Mouse (Mus musculus): ENCODE data around the gene Trim29. TPM values are rescaled to one million over a fixed set of nuclear protein-coding genes. Genes with fewer than 3 reads are reported as not detected.

The Trim29 gene
- total RNA-seq, 2 experiments from 2014 or later, result not detected

DNA sequence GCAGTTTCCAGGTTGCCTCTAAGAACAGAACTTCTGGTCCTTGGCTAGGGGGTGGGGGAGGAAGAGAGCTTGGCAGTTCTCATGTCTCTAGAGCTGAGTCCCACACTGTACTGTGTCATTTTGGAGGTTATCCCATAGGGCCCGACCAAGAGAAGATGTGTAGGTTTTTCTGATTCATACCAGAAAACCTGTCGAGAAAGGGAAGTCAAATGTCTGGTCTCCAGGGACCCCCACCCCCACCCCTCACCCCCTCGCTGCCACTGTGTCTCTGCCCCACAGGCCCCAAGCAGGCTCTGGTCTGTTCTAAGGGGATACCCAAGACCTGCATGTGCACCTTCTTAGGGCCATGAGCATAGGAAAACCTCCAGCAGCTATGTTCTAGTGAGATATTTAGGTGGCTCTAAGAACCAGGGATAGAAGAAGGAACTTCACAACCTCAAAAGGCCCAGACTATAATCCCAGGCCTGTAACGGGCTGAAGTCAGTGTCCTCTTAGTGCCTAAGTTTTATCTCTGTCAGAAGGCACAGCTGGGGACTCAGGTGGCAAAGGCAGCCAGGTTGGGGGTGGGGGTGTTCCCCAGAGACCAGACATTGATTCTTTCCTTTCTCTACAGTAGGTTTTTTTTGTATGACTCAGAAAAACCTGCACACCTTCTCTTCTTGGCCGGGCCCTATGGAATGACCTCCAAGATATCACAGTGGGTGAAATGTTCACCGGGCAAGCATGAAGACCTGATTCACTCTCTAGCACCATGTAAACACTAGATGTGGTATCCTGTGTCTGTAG, 1.4 kb upstream of the Trim29 start:
- no peak for ATAC-seq (replicated peaks; ENCODE audit: low FRiP score, poor library complexity, severe bottlenecking)

DNA sequence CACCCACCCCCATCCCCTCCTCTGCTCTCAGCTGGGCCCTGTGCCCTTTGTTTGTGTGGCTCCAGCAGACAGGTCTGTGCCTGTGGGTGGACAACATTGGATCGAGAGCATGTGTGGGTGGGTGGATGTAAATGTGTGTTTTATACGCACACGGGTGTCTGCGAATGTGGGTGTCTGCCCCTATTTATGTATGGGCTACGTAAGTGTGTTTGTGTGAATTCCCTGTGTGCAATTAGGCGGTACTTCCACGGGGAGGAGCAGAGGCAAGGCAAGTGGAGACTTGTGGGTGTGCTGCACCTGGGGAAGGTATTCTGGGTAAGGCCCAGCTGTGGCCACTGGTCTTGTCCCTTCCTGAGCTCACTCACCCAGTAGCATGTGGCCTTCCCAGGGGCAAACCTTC, 1.5 kb downstream of the Trim29 start:
- ATAC-seq (replicated peaks; ENCODE audit: low FRiP score, poor library complexity, severe bottlenecking), result no peak

DNA sequence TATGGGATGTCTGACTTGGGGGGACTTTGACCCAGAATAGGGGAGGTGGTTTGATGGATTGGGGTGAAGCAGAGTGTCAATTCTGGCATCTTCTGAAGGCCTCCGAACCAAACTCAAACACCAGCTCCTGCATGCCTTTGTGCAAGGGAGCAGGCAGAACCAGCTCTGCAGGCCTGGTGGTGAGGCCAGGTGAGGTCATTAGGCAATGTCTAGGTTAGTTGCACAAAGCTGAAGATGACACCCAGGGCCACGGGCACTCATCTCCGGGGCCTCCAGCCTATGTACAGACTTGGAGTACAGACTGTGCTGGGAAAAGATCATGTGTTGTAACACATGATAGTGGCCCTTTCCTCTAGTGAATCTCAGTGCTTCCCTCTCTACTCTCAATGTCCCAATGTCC, 3.2 kb downstream of the Trim29 start:
- no peak for ATAC-seq (replicated peaks; ENCODE audit: low FRiP score, poor library complexity, severe bottlenecking)

DNA sequence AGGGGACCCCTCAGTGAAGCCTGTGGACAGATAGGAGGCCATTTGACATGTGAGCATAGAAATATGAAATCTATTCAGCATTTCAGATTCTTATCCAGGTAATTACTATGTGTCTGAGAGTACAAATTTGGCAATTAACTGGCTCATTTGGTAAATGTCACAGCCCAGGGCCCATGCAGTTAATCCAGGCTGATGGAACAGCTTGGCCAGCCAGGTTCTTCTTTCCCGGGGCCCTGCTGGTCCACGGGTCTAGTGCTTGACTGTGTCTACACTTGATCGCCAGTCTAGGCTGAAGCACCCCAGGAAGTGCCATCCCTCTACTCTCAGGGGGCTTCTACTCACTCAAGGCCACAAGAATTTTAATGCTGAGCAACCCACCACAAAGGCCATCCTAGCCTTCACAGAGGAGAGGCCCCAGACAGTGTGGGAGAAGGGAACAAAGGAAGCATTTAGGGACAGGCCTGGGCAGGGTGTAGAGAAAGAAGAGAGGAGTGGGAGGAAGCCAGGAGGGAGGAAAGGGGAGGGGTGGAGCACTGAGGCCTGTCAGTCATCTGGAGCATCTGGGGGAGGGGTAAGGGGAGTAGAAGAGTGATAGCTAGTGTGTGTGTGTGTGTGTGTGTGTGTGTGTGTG, 4.8 kb downstream of the Trim29 start:
- no peak for ATAC-seq (replicated peaks; ENCODE audit: low FRiP score, poor library complexity, severe bottlenecking)

DNA sequence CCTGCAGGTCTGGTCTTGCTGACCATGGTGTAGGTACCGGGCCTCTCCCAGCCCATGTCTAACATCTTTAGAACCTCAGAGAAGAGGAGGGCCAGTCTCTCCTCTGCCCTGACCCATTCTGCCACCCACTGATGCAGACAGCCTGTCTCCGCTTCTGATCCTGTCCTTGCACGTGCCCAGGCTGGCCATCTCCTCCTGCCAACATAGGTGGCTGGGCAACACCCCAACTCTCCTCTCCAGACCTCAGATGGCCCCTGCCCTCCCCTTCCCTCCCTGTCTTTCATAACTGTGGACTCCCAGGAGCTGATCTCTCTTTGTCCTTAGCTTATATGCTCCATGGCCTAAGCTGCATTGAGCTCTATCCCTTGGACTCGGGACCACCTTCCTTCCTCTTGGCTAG, 5.8 kb downstream of the Trim29 start:
- no peak for ATAC-seq (replicated peaks; ENCODE audit: low FRiP score, poor library complexity, severe bottlenecking)

DNA sequence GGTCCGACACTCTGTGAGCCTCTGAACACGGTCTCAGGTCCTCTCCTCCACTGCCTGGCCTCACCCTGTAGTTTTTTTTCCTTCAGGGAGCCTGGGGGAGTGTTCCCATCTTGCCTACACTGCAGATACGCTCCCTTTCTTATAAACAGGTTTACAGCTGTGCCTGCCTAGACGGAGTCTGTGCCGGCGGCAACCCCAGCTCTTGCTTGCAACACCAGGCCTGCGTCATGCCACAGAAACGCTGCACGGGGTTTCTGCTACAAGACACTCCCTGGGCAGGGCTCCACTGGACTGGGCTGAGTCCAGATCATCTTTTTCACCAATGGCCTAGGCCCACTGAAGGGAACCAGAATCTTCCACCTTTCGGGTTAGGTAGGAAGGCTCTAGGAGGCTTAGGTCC, 8.0 kb downstream of the Trim29 start:
- ATAC-seq (replicated peaks; ENCODE audit: low FRiP score, poor library complexity, severe bottlenecking), result no peak

DNA sequence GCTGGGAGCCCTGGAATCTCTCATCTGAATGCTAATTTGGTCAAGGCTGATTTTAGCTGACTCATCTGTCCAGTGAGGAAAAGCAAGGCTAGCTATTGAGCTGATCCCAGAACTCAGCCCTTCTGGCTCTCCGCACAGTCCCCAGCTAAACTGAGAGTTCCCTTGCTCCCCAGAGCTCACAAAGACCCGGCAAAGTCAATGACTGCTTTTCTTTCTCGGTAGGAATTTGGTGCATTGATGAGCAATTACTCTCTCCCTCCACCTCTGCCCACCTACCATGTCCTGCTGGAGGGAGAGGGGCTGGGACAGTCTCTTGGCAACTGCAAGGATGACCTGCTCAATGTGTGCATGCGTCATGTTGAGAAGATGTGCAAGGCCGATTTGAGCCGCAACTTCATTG, 11.3 kb downstream of the Trim29 start:
- no peak for ATAC-seq (replicated peaks; ENCODE audit: low FRiP score, poor library complexity, severe bottlenecking)

DNA sequence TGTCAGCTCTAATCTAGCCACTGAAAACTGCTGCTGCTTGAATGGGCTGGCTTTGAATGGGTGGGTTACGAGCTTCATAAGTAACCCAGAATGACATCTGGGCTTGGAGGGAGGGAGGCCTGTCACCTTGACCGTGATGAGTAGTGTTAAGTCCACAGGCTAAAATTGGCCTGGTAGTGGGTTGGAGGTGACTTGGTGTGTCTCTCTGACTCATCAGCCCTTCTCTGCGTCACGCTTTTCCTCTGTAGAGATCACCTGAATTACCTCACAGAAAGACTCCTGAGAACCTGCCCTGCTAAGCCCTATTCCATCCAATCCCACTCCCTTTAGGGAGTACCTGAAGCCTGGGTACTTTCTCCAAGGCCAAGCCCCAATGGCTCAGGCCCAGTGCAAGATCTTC, 12.0 kb downstream of the Trim29 start:
- ATAC-seq (replicated peaks; ENCODE audit: low FRiP score, poor library complexity, severe bottlenecking), result no peak

DNA sequence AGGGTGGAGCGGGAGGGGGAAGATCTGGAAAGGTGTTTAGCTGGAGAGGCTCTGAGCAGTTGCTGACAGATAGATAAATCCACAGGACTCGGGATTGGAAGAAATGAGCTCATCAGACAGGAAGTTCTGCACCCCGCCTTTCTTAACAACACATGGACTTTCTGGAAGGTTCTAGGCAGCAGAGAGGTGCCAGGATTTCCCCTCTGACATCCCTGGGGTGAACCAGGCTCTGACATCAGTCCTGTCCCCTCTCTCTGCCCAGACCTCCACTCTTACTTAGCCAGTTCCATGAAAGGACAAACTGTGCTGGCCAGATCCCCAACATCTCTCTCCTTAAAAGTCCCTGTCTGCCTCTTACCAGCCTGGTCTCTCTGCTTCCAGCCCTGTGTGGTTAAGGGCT, 14.8 kb downstream of the Trim29 start:
- no peak for ATAC-seq (replicated peaks; ENCODE audit: low FRiP score, poor library complexity, severe bottlenecking)

DNA sequence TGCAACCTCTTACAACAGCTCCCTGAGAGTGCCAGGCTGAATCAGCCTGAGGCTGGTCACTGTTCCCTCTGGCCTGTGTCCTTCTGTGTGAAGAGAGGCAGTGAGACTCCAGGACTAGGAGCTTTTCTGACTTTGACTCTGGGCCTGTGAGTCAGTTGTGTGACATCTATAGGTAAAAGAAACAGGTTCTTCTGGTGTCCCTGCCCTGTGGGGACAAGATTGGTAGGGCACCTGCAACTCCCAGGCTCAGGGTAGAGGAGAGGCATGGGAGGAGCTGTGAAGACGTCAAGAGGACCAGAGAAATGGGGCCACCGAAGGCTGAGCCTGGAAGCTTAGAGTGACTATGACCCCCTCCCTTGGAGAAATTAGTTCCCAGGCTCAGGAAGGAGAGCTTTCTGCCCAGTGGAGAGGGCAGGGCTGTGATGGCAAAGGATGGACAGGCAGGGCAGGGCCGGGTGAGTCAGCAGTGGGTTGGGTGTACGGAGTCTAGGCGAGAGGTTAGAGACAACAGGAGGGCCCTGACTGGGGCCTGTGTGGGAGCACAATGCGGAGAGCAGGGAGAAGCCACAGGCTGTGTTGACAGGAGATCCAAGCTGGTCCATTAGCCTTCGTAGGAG, 15.5 kb downstream of the Trim29 start:
- ATAC-seq (replicated peaks; ENCODE audit: low FRiP score, poor library complexity, severe bottlenecking), result no peak

DNA sequence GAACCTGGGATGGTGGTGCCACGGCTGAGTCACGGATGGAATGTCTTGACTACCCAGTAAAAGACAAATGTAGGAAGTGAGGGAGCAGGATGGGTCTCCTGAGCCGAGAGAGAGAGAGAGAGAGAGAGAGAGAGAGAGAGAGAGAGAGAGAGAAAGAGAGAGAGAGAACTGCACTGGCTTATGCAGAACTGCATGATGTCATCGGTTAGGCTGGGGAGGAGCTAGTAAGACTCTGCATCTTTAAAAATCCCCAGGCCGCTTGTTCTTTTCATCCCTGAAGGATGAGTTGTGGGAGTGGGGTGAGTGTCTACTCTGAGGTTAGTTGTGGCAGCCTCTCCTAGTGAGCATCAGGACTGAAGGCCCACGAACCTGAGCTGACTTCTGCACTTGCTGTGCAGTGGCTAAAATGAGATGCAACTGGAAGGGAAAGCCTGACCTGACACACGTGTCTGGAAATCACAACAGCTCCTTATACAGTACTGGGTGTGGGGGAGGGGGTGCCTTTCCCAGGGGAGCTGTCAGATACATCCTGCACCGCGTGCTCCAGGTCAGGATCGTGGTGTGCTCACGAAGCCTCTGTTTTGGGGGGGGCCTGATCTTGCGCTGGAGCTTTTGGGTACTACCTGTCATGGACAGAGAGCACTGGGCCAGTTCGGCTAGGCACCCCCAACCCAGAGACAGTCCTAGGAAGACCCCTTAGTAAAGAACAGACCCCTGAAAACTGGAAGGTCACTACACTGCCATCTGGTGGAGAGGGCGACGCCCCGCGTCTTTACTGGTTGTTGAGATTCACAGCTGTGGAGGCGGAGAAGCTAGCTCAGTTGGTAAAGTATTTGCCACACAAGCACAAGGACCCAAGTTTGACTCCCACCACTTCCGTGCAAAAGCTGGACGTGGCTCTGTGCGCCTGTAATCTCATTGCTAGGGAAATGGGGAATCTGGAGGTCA, 16.8 kb downstream of the Trim29 start:
- ATAC-seq (replicated peaks; ENCODE audit: low FRiP score, poor library complexity, severe bottlenecking), result no peak

DNA sequence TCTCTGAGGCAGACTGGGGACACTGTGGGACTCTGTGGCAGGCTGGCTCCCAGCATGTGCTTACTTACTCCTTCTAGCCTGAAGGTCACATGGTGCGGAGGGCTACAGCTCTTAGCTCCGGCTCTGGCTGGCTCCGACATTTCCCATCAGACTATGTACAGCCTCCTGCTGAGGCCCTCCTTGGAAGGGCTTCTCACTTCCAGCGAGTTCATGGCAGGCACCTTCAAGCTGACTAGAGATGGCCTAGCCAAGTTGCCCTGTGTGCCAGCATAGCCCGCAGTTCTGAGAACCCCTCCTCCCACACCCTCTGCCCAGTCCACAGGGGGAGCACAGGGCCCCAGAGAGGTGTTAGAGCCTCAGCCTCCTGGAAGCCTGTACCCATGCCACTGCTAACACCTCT, 19.8 kb downstream of the Trim29 start:
- no peak for ATAC-seq (replicated peaks; ENCODE audit: low FRiP score, poor library complexity, severe bottlenecking)

DNA sequence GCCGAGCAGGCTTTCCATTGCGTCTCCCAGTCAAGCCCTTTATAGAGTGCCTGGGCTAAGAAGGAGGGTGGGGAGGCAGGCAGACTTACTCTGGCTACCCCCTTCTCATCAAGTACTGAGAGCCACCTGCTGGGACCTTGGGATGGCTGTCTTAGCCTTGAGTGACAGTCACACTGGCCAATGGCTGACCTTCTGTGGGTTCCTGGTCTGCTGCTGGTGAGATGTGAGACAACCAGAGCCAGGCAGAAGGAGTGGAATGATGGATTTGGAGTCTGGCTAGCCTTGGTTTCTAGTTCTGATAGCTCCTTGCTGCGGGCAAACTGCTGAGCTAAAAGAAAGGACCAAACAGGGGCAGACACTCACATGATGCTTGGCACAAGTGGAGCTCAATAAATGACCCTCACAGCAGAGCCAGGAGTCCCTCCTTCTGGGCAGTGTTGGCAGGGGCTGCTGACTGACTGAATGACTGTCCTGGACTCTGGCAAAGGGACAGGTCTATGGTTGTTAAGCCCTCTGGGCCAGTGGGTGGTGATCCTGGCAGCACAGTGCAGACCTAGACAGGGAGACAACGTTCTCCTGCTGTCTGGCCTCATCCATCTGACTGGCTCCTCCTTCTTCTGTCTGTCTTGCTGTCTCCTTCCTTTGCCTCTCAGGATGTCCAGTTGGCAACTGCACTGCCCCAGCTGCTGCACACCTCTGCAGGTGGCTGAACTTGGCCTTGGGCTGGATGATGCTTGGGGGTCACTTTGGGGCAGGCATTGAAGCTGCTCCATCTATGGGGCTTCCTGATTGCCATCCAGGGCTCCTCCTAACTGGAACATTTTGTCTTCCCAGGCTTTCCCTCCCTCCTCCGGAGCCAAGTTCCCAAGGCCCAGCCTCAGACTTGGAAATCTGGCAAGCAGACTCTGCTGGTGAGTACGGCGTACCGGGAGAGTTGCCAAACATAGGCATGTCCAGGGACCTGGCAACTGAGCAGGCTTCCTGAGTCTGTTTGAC, 21.1 kb downstream of the Trim29 start:
- ATAC-seq (replicated peaks; ENCODE audit: low FRiP score, poor library complexity, severe bottlenecking), result no peak

DNA sequence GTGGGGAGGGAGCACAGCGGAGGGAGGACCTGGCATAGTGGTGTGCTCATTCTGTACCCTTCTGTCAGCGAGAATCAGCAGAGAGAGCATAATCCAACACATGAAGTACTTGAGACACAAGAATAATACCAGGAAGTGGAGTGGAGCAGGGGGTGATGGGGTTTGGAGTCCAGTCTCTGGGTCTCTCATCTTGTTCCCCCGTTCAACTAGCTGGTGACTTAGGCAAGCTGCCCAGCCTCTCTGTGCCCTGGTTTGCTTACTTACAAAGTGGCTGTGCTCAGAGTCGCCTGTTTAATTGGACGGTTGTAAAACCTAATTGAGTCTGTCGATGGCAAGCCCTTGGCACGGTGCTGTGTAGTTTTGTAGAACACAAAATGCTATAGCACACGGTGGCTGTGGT, 23.8 kb downstream of the Trim29 start:
- no peak for ATAC-seq (replicated peaks; ENCODE audit: low FRiP score, poor library complexity, severe bottlenecking)

DNA sequence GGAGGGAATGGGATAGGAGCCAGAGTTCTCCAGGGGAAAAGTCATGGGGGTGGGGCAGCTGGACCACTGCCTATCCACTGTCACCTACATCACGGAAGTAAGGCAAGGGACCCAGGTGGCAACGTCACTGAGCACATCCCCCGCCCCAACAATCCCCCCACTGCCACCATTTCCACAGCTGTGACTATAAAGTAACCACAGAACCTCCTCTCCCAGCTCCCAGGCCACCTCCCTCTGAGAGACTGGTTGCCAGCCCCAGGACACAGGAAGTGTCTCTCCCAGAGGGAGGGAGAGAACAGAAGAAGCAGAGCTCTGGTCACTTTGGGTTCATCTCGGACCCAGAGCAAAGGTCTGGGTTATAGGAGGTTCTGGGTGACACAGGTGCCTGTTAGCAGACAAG, 27.0 kb downstream of the Trim29 start:
- no peak for ATAC-seq (replicated peaks; ENCODE audit: low FRiP score, poor library complexity, severe bottlenecking)

DNA sequence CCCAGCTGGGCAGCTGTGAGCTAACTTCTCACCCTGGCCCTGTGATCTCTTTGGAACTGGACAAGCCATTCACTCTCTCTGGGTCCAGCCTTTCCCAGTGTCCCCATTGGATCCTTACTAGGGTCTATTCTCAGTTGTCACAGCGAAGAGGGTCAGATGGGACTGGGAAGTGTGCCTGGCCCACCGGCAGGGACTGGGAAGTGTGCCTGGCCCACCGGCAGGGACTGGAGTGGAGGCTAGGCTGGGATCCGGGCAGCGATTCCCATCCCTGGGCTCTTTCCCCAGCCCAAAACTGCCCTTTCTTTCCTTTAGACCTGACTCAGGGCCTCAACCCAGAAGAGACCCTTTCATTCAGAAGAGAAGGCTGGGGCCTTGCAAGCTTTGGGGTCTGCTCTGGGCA, 27.4 kb downstream of the Trim29 start:
- no peak for ATAC-seq (replicated peaks; ENCODE audit: low FRiP score, poor library complexity, severe bottlenecking)

DNA sequence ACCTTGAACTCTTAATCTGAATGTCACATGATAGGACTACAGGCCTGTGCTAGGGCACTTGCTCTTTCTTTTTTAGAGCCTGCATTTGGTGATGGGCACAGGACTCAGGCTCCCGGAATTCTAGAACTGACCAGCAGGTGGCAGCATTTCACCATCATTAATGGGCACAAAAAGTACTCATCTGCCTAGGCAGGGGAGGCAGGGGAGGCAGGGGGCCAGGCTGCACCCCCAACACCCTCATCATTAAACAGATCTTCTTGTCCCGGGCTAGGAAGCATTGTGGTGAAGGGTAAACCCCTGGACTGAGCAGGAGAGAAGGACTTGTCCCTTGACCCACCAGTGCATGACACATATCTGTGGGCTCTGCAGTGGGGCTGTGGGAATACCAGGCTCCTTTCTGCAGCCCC, 29.0 kb downstream of the Trim29 start:
- ATAC-seq (replicated peaks; ENCODE audit: low FRiP score, poor library complexity, severe bottlenecking), result 0 out of 2 replicates have a peak, but pooled peaks have one; percentile 39

DNA sequence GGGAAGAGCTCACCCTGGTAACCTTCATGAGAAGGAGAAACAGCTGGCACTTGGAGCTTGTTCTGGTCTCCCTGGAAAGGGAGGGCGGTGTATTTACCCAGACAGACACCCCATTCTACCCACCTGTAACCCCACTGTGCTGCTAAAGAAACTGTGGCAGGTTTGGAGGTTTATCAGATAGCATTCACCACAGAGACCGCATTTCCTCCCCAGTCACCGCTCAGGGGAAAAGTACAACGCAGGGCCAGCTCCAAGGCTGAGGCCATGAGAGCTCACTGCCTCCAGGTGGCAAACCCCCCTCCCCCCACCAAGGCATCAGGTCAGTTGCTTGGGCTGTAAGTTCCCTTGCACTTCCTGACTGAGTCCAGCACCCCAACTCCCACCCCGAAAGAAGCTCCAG, 39.4 kb downstream of the Trim29 start:
- no peak for ATAC-seq (replicated peaks; ENCODE audit: low FRiP score, poor library complexity, severe bottlenecking)

DNA sequence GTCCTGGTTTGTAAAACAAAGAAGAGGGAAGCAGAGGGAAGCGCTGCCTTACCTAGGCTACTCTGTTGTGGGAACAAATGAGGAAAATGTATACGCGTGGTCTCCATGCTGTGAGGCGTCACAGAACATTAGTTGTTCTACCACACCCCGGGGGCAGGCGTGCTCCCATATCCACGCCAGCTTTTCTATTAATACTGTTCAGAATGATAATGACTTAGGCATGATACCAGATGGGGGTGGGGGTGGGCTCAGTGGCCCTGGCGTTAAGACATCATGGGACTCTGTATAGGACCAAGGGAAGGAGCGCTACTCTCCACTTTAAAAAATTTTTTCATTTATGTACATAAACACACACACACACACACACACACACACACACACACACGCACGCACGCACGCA, 40.4 kb downstream of the Trim29 start:
- no peak for ATAC-seq (replicated peaks; ENCODE audit: low FRiP score, poor library complexity, severe bottlenecking)

Data from erythroid progenitor cell, adult 5-6 weeks (primary cell).